Mouse (Mus musculus) heart, embryonic 15.5 days (tissue): ENCODE measurements around the gene A230050P20Rik. TPM values are rescaled to one million over a fixed set of nuclear protein-coding genes. Genes with fewer than 3 reads are reported as not detected.
"Not testable (repeated sequence)": the region's sequence is repeated elsewhere in the genome, so short reads cannot be mapped to it uniquely, and the experiment has no call there.

ENCODE experiments used
- ATAC-seq: fragments of 200-750 bp; cut with Nextera tagmentation; replicated peaks from 2 replicates; pipeline ENCODE4 v1.8.0; 2017; ENCODE audit warnings: low read depth, moderate TSS enrichment; ENCODE audit not compliant: insufficient number of reproducible peaks, insufficient read depth, low FRiP score
- H3K27ac ChIP-seq: fragments of 300-500 bp; sonication (generic); 2 replicates; pipeline ENCODE4 v1.5.1; 2015; ENCODE audit warnings: mild to moderate bottlenecking, inconsistent platforms
- H3K27me3 ChIP-seq: fragments of 300-500 bp; sonication (generic); 2 replicates; pipeline ENCODE4 v1.6.1; 2015; ENCODE audit warnings: inconsistent platforms
- H3K36me3 ChIP-seq: fragments of 300-500 bp; sonication (generic); 2 replicates; pipeline ENCODE4 v1.6.1; 2015; ENCODE audit warnings: mild to moderate bottlenecking, inconsistent platforms
- H3K4me1 ChIP-seq: fragments of 300-500 bp; sonication (generic); replicated peaks from 2 replicates; pipeline ENCODE4 v1.6.1; 2015; ENCODE audit warnings: inconsistent platforms
- H3K4me2 ChIP-seq: fragments of 300-500 bp; sonication (generic); 2 replicates; pipeline ENCODE4 v1.6.1; 2015; ENCODE audit warnings: inconsistent platforms, mild to moderate bottlenecking, moderate library complexity
- H3K4me3 ChIP-seq: fragments of 300-500 bp; sonication (generic); 2 replicates; pipeline ENCODE4 v1.5.1; 2015; ENCODE audit warnings: mild to moderate bottlenecking, inconsistent platforms
- H3K9ac ChIP-seq: fragments of 300-500 bp; sonication (generic); 2 replicates; pipeline ENCODE4 v1.6.1; 2015; ENCODE audit warnings: mild to moderate bottlenecking, inconsistent platforms
- H3K9me3 ChIP-seq: fragments of 300-500 bp; sonication (generic); replicated peaks from 2 replicates; pipeline ENCODE4 v1.6.1; 2016; ENCODE audit warnings: inconsistent platforms
- WGBS: fragments of 180-500 bp; shearing (Covaris S2); methylation state at CpG from one replicate; pipeline ENCODE4 v1.1.7; 2015; ENCODE audit warnings: mixed read lengths; 5-methylcytosine and 5-hydroxymethylcytosine counted together
- polyA plus RNA-seq: library from polyadenylated mRNA; unstranded; fragments of >200 nt; fragmentation: Nextera tagmentation; extraction: Ambion mirVana; gene quantifications from 2 replicates; pipeline ENCODE4 v1.2.1, GENCODE M21; 2015

A230050P20Rik gene
- polyA plus RNA-seq, result 7.1 and 13.4 TPM in 2 replicates

DNA sequence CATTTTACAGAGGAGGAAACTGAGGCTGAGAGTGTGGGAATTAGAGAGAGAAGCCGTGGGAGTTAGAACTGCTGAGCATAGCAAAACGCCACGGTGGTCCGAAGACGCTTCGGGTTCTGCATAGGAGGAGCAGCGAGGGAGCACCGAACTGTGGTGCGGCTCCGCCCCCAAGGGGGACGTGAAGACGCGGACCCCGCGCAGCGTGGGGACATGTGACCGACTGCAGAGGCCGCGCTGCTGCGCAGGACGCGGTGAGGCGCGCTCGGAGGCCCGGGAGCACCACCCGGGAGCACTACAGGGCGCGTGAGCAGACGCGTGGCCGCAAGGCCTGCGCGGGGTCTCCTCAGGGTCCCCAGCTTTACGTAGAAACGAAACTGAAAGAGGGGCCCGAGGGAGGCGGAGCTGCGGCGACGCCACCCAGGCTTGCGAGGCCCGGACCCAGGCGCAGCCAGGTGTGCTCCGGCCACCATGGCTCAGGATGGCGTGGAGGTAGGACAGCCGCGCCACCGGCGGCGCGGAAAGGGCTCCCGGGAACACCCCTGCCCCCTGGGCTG, at the start of gene A230050P20Rik:
Gene A230050P20Rik, plus strand, starts transcription at position 195 of the 554 bp plus-strand sequence.
- H3K9ac ChIP-seq, result peak within 1 kb of the TSS; percentile 60
- peaks cover 9% of the 10 kb centered on the region for H3K4me1 ChIP-seq
- peak within 1 kb of the TSS; percentile 66 for H3K4me3 ChIP-seq
- WGBS, result 6% methylated on average over 53 of the region's 53 CpGs
- no peak; the same call in 1 of the 2 replicates for ATAC-seq
- peaks cover 29% of the 10 kb centered on the region for H3K27me3 ChIP-seq
- H3K9me3 ChIP-seq, result no peaks in the 10 kb centered on the region
- H3K27ac ChIP-seq, result no peak within 1 kb of the TSS
- H3K4me2 ChIP-seq, result peak within 1 kb of the TSS; percentile 83
- H3K36me3 ChIP-seq, result no peaks in the 10 kb centered on the region

DNA sequence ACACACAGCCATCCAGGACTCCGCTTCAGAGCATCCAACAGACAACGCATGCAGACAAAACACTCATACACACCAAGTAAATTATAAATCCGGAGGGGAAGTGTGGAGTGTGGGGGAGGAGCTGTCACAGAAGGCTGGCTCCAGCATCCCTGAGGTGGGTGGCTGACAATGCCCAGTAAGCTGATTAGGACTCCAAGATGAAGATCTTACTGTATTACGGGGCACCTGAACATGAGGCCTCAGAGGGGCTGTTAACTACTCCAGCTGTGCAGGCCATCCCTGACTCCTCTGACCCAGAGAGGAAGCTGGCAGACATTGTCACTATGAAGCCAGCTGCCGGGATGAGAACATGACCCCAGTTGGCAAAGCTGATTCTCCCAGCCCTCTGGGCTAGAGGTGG, 48.4 kb upstream of the A230050P20Rik start:
- Histone ChIP-seq H3K27me3 (peaks cover 20% of the 10 kb centered on the region), H3K4me2 (no peak overlapping the region), H3K36me3 (no peaks in the 10 kb centered on the region), H3K4me3 (no peak overlapping the region), H3K9ac (no peak overlapping the region), H3K27ac (no peak overlapping the region), H3K4me1 (peaks cover 2% of the 10 kb centered on the region; the same call in 1 of the 2 replicates), H3K9me3 (no peaks in the 10 kb centered on the region)
- 74% methylated on average over 5 of the region's 5 CpGs for WGBS
- ATAC-seq, result no peak

- ATAC-seq, result no peak
- Histone ChIP-seq H3K27me3 (peaks cover 3% of the 10 kb centered on the region), H3K9me3 (no peaks in the 10 kb centered on the region), H3K27ac (no peak overlapping the region), H3K4me1 (no peaks in the 10 kb centered on the region), H3K4me3 (no peak overlapping the region), H3K4me2 (no peak overlapping the region), H3K36me3 (no peaks in the 10 kb centered on the region), H3K9ac (no peak overlapping the region)
- WGBS, result 68% methylated on average over 3 of the region's 3 CpGs
Observed at GRCm38 (mm10) chr9:20822821-20823220, 45.6 kb upstream of the A230050P20Rik start.

DNA sequence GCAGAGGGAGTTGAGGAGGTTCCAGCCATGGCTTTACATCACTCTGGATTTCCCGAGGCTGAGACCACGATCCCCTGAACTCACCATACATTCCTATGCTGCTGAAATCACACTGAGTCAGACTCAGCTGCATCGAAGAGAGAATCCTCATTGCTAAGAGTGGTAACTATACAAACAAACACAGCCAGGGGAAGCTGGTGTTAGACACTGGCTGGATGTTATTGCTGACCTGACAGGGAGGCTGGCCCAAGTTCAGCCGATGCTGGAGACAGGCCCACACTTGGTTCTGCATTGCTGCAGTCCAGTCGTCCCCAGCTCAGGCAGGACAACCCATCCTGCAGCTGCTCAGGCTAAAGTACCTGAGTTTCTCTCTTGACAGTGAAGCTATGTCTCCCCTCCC, 42.7 kb upstream of the A230050P20Rik start:
- Histone ChIP-seq H3K36me3 (no peaks in the 10 kb centered on the region), H3K27me3 (peaks cover 10% of the 10 kb centered on the region), H3K4me3 (no peak overlapping the region), H3K4me2 (no peak overlapping the region), H3K9me3 (no peaks in the 10 kb centered on the region), H3K9ac (no peak overlapping the region), H3K27ac (no peak overlapping the region), H3K4me1 (peaks cover 8% of the 10 kb centered on the region)
- WGBS, result 42% methylated on average over 5 of the region's 5 CpGs
- ATAC-seq, result no peak

GRCm38 (mm10) chr9:20828127-20828526, 40.3 kb upstream of the A230050P20Rik start:
- H3K27ac ChIP-seq, result no peak overlapping the region
- WGBS, result 100% methylated on average over 1 of the region's 1 CpGs
- H3K9me3 ChIP-seq, result no peaks in the 10 kb centered on the region
- no peak overlapping the region for H3K4me3 ChIP-seq
- H3K4me1 ChIP-seq, result peaks cover 9% of the 10 kb centered on the region
- no peak overlapping the region for H3K9ac ChIP-seq
- no peaks in the 10 kb centered on the region for H3K36me3 ChIP-seq
- no peak for ATAC-seq
- no peak overlapping the region for H3K4me2 ChIP-seq
- H3K27me3 ChIP-seq, result peaks cover 17% of the 10 kb centered on the region

- WGBS, result 14% methylated on average over 19 of the region's 19 CpGs
- no peaks in the 10 kb centered on the region for H3K36me3 ChIP-seq
Observed at GRCm38 (mm10) chr9:20830901-20831643, 37.4 kb upstream of the A230050P20Rik start.

DNA sequence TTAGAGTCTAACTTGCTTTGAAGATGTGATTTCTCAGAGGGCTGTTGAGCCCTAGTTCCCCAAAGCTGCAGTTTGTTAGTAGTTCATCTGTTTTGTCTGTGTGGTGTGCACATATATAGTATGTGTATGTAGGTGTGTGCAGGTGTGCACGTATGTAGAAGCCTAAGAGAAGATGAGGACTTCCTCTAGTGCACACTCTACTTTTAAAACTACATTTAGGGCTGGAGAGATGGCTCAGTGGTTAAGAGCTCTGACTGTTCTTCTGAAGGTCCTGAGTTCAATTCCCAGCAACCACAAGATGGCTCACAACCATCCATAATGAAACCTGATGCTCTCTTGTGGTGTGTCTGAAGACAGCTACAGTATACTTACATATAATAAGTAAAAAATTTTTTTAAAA, 33.6 kb upstream of the A230050P20Rik start:
- H3K9me3 ChIP-seq, result no peaks in the 10 kb centered on the region
- H3K4me1 ChIP-seq, result peaks cover 9% of the 10 kb centered on the region
- H3K4me3 ChIP-seq, result no peak overlapping the region
- no peak overlapping the region for H3K27ac ChIP-seq
- no peak overlapping the region for H3K4me2 ChIP-seq
- peaks cover 14% of the 10 kb centered on the region; the same call in 1 of the 2 replicates for H3K27me3 ChIP-seq
- no peak for ATAC-seq
- no peaks in the 10 kb centered on the region for H3K36me3 ChIP-seq
- no peak overlapping the region for H3K9ac ChIP-seq
- 69% methylated on average over 1 of the region's 1 CpGs for WGBS

More at GRCm38 (mm10) chr9:20830901-20831643, 37.4 kb upstream of the A230050P20Rik start:
- no peak overlapping the region for H3K9ac ChIP-seq
- H3K27me3 ChIP-seq, result peaks cover 17% of the 10 kb centered on the region; the same call in 1 of the 2 replicates
- peaks cover 9% of the 10 kb centered on the region for H3K4me1 ChIP-seq
- H3K9me3 ChIP-seq, result no peaks in the 10 kb centered on the region
- H3K4me2 ChIP-seq, result no peak overlapping the region
- peak; percentile 93 for ATAC-seq
- no peak overlapping the region for H3K27ac ChIP-seq
- no peak overlapping the region for H3K4me3 ChIP-seq

DNA sequence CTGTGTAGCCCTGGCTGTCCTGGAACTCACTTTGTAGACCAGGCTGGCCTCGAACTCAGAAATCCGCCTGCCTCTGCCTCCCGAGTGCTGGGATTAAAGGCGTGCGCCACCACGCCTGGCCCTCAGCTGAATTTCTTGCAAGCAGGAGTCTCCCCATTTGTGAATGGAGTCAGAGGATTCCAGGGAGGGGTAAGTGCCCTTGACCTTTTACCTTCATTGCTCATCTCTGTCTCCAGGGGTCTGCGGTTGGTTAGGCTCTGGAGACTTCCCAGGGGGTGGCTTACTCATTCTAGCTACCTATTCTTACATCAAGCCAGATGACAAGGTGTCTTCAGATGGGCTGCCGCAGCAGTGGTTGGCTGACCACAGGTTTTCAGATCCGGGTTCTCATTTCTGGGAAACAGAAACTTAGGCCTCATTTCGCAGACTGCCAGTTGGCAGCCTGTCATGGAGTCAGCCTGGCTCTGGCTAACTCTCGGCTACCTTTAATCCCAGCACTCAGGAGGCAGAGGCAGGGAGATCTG, 32.9 kb upstream of the A230050P20Rik start:
- 78% methylated on average over 11 of the region's 11 CpGs for WGBS
- not testable (repeated sequence) for H3K4me3 ChIP-seq, H3K9me3 ChIP-seq, H3K36me3 ChIP-seq, H3K9ac ChIP-seq, H3K27ac ChIP-seq, ATAC-seq, H3K4me1 ChIP-seq, H3K4me2 ChIP-seq, H3K27me3 ChIP-seq

GRCm38 (mm10) chr9:20837184-20837947, 31.1 kb upstream of the A230050P20Rik start:
- H3K27me3 ChIP-seq, result peaks cover 3% of the 10 kb centered on the region; the same call in 1 of the 2 replicates
- H3K4me2 ChIP-seq, result no peak overlapping the region
- no peak for ATAC-seq
- H3K4me3 ChIP-seq, result no peak overlapping the region
- no peak overlapping the region for H3K9ac ChIP-seq
- H3K27ac ChIP-seq, result no peak overlapping the region
- H3K36me3 ChIP-seq, result no peaks in the 10 kb centered on the region
- 81% methylated on average over 9 of the region's 9 CpGs for WGBS
- H3K9me3 ChIP-seq, result no peaks in the 10 kb centered on the region
- H3K4me1 ChIP-seq, result no peaks in the 10 kb centered on the region

DNA sequence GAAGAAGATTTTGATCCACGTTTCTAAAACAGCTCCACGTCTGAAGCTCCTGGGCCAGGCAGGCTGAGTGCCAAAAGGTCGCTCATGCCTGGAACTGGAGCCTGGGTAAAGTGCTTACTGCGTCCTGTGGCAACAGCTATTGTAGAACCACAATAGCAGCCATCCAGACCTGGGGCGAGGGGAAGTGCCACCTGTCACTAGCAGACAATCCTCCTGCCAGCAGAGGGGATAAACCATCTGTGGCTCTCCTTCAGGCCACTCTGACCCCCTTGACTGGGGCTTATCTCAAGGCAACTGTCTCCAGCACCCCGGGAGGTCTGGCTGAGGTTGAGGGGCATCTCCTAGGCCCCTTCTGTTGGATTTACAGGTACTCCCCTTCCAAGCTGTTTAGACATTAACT, 29.5 kb upstream of the A230050P20Rik start:
- H3K27ac ChIP-seq, result no peak overlapping the region
- WGBS, result 47% methylated on average over 6 of the region's 6 CpGs
- no peak for ATAC-seq
- no peaks in the 10 kb centered on the region for H3K27me3 ChIP-seq
- H3K4me1 ChIP-seq, result no peaks in the 10 kb centered on the region
- H3K4me2 ChIP-seq, result no peak overlapping the region
- H3K36me3 ChIP-seq, result no peaks in the 10 kb centered on the region
- H3K9me3 ChIP-seq, result no peaks in the 10 kb centered on the region
- no peak overlapping the region for H3K4me3 ChIP-seq
- no peak overlapping the region for H3K9ac ChIP-seq

GRCm38 (mm10) chr9:20842211-20842610, 26.2 kb upstream of the A230050P20Rik start:
- no peak overlapping the region for H3K27ac ChIP-seq
- no peak overlapping the region for H3K9ac ChIP-seq
- no peak overlapping the region for H3K4me3 ChIP-seq
- WGBS, result 36% methylated on average over 4 of the region's 4 CpGs
- H3K4me1 ChIP-seq, result no peaks in the 10 kb centered on the region
- H3K9me3 ChIP-seq, result no peaks in the 10 kb centered on the region
- H3K4me2 ChIP-seq, result no peak overlapping the region
- no peak for ATAC-seq
- H3K27me3 ChIP-seq, result no peaks in the 10 kb centered on the region; the same call in 1 of the 2 replicates
- H3K36me3 ChIP-seq, result no peaks in the 10 kb centered on the region
